Mouse (Mus musculus): ENCODE results near the gene Rad17. TPM values are rescaled to one million over a fixed set of nuclear protein-coding genes. Genes with fewer than 3 reads are reported as not detected.

The Rad17 gene
- polyA plus RNA-seq, 1 experiment = 15.7 TPM

DNA sequence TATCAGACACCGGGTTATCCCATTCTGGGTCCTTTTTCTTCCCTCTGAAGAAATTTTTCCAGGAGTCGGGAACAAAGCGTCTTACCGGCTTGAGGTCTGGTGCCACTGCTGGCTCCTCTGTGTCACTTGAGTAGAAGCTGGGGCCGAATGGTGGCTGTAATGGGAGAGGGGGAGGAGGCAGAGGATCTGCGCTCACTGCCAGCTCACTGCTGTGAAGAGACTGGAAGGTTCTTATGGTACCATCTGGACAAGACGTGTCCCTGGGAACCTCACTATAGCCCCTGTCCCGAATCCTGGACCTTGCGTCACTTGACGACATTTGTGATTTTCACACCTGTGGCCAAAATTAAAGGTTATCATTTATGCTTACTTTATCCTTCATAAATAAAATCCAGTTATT, 38.6 kb downstream of the Rad17 start:
- no peak for DNase-seq (ENCODE audit: low read depth)

GRCm38 (mm10) chr13:100611266-100611665, 39.6 kb downstream of the Rad17 start:
- no peak for DNase-seq (ENCODE audit: low read depth)
- no peak for TF ChIP-seq CTCF (IDR thresholded peaks at IDR 0.05; ENCODE audit: borderline replicate concordance, extremely low read depth, insufficient read depth, insufficient read length)
- TF ChIP-seq POLR2A (IDR thresholded peaks at IDR 0.05; ENCODE audit: borderline replicate concordance, extremely low read depth, insufficient read depth, insufficient read length, poor library complexity, severe bottlenecking) = no peak

More for the DNA sequence above, 38.6 kb downstream of the Rad17 start:
- TF ChIP-seq CTCF (IDR thresholded peaks at IDR 0.05; ENCODE audit: borderline replicate concordance, extremely low read depth, insufficient read depth, insufficient read length) (no peak), POLR2A (IDR thresholded peaks at IDR 0.05; ENCODE audit: borderline replicate concordance, extremely low read depth, insufficient read depth, insufficient read length, poor library complexity, severe bottlenecking) (no peak)

DNA sequence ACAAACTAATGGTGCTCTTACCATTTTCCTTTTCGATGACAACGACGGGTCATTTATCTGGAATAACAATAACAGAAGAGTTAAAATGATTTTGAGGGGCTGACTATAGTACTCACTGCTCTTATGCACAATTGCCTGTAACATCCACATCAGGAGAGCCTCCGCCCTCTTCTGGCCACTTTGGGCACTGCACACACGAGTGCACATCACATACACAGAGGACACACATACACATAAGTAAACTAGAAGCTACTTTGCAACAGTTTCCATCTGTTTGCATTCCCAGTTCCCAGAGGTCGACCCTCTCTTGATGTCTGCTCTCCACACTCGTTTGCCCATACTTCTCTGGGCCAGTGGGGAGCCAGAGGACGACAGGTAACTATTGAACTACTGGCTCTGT, 43.1 kb downstream of the Rad17 start:
- no peak for TF ChIP-seq POLR2A (IDR thresholded peaks at IDR 0.05; ENCODE audit: borderline replicate concordance, extremely low read depth, insufficient read depth, insufficient read length, poor library complexity, severe bottlenecking)
- TF ChIP-seq CTCF (IDR thresholded peaks at IDR 0.05; ENCODE audit: borderline replicate concordance, extremely low read depth, insufficient read depth, insufficient read length) = 0 out of 2 replicates have a peak, but pooled peaks have one; percentile 11
- no peak for DNase-seq (ENCODE audit: low read depth)

GRCm38 (mm10) chr13:100605845-100606244, 45.0 kb downstream of the Rad17 start:
- TF ChIP-seq CTCF (IDR thresholded peaks at IDR 0.05; ENCODE audit: borderline replicate concordance, extremely low read depth, insufficient read depth, insufficient read length) = no peak
- no peak for TF ChIP-seq POLR2A (IDR thresholded peaks at IDR 0.05; ENCODE audit: borderline replicate concordance, extremely low read depth, insufficient read depth, insufficient read length, poor library complexity, severe bottlenecking)
- DNase-seq (ENCODE audit: low read depth) = no peak

DNA sequence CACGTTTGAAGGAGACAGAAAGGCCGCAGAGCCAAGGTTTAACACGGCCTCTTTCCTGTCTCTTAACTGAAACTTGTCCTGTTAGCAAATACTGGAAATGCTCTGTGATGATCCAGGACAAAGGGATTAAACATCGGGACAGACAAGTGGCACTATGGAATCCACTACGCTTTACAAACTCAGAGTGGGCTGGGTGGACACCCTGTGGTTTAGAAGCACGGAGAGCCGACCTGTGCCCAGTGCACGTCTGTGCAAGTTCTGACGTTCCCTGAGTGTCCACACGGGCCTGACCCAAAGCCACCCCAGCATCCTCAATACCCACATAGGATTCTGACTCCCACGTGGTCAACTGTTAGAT, 47.1 kb downstream of the Rad17 start:
- TF ChIP-seq CTCF (IDR thresholded peaks at IDR 0.05; ENCODE audit: borderline replicate concordance, extremely low read depth, insufficient read depth, insufficient read length) = no peak
- no peak for TF ChIP-seq POLR2A (IDR thresholded peaks at IDR 0.05; ENCODE audit: borderline replicate concordance, extremely low read depth, insufficient read depth, insufficient read length, poor library complexity, severe bottlenecking)
- no peak for DNase-seq (ENCODE audit: low read depth)

GRCm38 (mm10) chr13:100603031-100603737, 47.7 kb downstream of the Rad17 start:
- DNase-seq (ENCODE audit: low read depth) = no peak
- no peak for TF ChIP-seq CTCF (IDR thresholded peaks at IDR 0.05; ENCODE audit: borderline replicate concordance, extremely low read depth, insufficient read depth, insufficient read length)
- no peak for TF ChIP-seq POLR2A (IDR thresholded peaks at IDR 0.05; ENCODE audit: borderline replicate concordance, extremely low read depth, insufficient read depth, insufficient read length, poor library complexity, severe bottlenecking)

DNA sequence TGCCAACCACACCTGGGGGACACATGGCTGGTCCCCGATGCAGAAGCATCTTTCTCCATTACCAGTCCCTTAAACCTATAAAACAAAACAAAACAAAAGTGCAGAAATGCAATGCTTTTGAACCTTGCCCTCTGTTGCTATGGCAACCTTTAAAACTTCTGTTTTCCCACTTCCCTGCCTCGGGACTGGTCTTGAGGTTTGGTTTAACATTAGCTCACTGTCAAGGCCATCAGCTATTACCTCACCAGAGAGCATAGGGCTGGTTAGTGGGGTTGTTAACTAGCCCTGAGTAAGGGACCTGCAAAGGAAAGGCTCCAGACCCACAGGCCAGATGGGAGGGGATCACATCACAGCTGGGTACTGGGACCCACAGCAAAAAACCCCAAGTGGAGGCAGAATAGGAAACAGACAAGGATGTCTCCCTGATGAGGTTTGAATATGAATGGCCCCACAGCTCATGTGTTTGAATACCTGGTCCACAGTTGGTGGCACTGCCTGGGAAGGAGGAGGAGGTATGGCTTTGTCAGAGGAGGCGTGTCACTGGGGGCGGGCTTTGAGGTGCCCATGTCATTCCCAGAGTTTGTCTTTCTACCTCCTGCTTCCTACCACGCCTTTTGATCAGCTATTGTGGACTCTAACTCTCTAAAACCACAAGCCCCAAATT, 48.5 kb downstream of the Rad17 start:
- TF ChIP-seq CTCF (IDR thresholded peaks at IDR 0.05; ENCODE audit: borderline replicate concordance, extremely low read depth, insufficient read depth, insufficient read length) = no peak
- TF ChIP-seq POLR2A (IDR thresholded peaks at IDR 0.05; ENCODE audit: borderline replicate concordance, extremely low read depth, insufficient read depth, insufficient read length, poor library complexity, severe bottlenecking) = no peak
- DNase-seq (ENCODE audit: low read depth) = no peak

- no peak for DNase-seq (ENCODE audit: low read depth)
- TF ChIP-seq POLR2A (IDR thresholded peaks at IDR 0.05; ENCODE audit: borderline replicate concordance, extremely low read depth, insufficient read depth, insufficient read length, poor library complexity, severe bottlenecking) (no peak), CTCF (IDR thresholded peaks at IDR 0.05; ENCODE audit: borderline replicate concordance, extremely low read depth, insufficient read depth, insufficient read length) (no peak)
Observed at GRCm38 (mm10) chr13:100601034-100601433, 49.8 kb downstream of the Rad17 start.

GRCm38 (mm10) chr13:100600317-100600716, 50.5 kb downstream of the Rad17 start:
- no peak for DNase-seq (ENCODE audit: low read depth)
- TF ChIP-seq POLR2A (IDR thresholded peaks at IDR 0.05; ENCODE audit: borderline replicate concordance, extremely low read depth, insufficient read depth, insufficient read length, poor library complexity, severe bottlenecking) (no peak), CTCF (IDR thresholded peaks at IDR 0.05; ENCODE audit: borderline replicate concordance, extremely low read depth, insufficient read depth, insufficient read length) (no peak)

DNA sequence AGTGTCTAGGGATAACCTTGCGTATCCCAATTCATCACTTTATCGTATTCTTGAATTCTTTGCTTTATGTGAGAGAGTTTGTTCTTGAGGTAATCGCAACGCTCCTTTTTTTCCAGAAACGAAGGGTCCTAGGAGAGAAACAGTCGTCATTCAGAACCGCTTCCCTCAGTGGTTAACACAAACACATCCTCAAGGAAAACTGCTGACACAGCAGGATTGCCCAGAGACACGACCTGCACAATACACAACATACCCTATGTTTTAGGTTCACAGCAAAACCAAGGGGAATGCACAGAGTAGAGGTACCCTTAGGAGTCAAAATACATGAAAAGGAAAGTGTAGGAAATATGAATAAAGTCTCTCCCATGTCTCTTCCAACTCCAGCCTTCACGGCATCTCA, 53.6 kb downstream of the Rad17 start:
- DNase-seq (ENCODE audit: low read depth) = no peak
- TF ChIP-seq POLR2A (IDR thresholded peaks at IDR 0.05; ENCODE audit: borderline replicate concordance, extremely low read depth, insufficient read depth, insufficient read length, poor library complexity, severe bottlenecking) = no peak
- no peak for TF ChIP-seq CTCF (IDR thresholded peaks at IDR 0.05; ENCODE audit: borderline replicate concordance, extremely low read depth, insufficient read depth, insufficient read length)

GRCm38 (mm10) chr13:100595552-100595885, 55.3 kb downstream of the Rad17 start:
- DNase-seq (ENCODE audit: low read depth) = no peak
- TF ChIP-seq POLR2A (IDR thresholded peaks at IDR 0.05; ENCODE audit: borderline replicate concordance, extremely low read depth, insufficient read depth, insufficient read length, poor library complexity, severe bottlenecking) (no peak), CTCF (IDR thresholded peaks at IDR 0.05; ENCODE audit: borderline replicate concordance, extremely low read depth, insufficient read depth, insufficient read length) (no peak)

Measured in brain, embryonic 14.5 days (tissue).